Comparison of ENCODE assay signal across 10 mouse cellular contexts in the genomic region with DNA sequence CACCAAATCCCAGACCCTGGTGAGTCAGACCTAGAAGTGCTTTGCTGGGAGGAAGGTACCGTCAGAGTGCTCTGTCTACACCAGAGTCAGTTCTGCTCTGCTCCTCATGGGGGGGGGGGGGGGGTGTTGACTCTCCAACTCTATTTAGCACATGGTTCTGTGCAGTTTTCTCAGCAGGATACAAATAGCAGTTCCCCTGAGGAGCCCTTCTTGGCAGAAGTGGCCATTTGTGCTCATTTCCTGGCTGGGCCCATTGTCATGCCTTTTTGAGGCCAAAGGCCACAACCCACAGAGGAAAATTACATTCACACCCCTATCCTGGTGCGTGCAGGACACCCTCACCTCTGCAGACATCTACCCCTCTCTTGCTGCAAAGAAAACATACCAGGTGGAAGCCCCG.
DNase-seq lines count a peak whose midpoint lies in the region; ATAC-seq and TF ChIP-seq lines count a peak whose summit lies in the region.
"Had no signal": no experiment of that assay in that cellular context is flagged by ENCODE, and none has a peak within 500 bp of the region (broad histone marks: within the 10 kb centered on the region; RNA-seq: fewer than 3 reads in every experiment).

No protein-coding gene starts in this region.

- TF ChIP-seq EP300 in stomach, postnatal 0 days (optimal IDR thresholded peaks at IDR 0.05) = no peak
- TF ChIP-seq EP300 in heart, adult 2 months (IDR thresholded peaks at IDR 0.05; ENCODE audit: insufficient read depth, low read depth, low read length) = peak; percentile 96

- no peak for DNase-seq in stomach, postnatal 0 days (ENCODE audit: low spot score)
- peak; percentile 69 to 82 for DNase-seq in heart, adult 2 months
- DNase-seq in heart, postnatal 4 days = peak; percentile 67
- DNase-seq in cerebellum, adult 11-12 months = no peak
- DNase-seq in liver = no peak
- DNase-seq in cerebellum, postnatal 4 days (ENCODE audit: low spot score in 2 of 2) = no peak

- no peaks in the 10 kb centered on the region for H3K27me3 ChIP-seq in stomach, embryonic 15.5 days (replicated peaks)
- H3K27me3 ChIP-seq in stomach, postnatal 0 days (ENCODE audit: control insufficient read depth, insufficient read depth, low read length) = no peaks in the 10 kb centered on the region
- H3K27me3 ChIP-seq in heart, adult 2 months (ENCODE audit: control insufficient read depth, insufficient read depth, low read length) = no peaks in the 10 kb centered on the region
- H3K27me3 ChIP-seq: limb, embryonic 12.5 days; neural tube, embryonic 12.5 days had no signal

- ATAC-seq in stomach, embryonic 15.5 days (ENCODE audit: insufficient read depth, low FRiP score, low read depth) = peak; percentile 67
- ATAC-seq in stomach, postnatal 0 days (ENCODE audit: low FRiP score, low TSS enrichment) = no peak; the same call in 1 of the 2 replicates

- H3K36me3 ChIP-seq in stomach, embryonic 15.5 days = no peaks in the 10 kb centered on the region
- H3K36me3 ChIP-seq in stomach, postnatal 0 days (ENCODE audit: control insufficient read depth, insufficient read depth, low read length) = no peaks in the 10 kb centered on the region
- H3K36me3 ChIP-seq in heart, adult 2 months (ENCODE audit: control insufficient read depth, insufficient read depth, low read length) = peaks cover 2% of the 10 kb centered on the region
- H3K36me3 ChIP-seq: G1E; limb, embryonic 12.5 days; neural tube, embryonic 12.5 days had no signal

- H3K4me3 ChIP-seq in stomach, embryonic 15.5 days (replicated peaks) = no peak overlapping the region
- H3K4me3 ChIP-seq in stomach, postnatal 0 days (ENCODE audit: low read depth, low read length) = no peak overlapping the region
- no peak overlapping the region for H3K4me3 ChIP-seq in heart, adult 2 months
- H3K4me3 ChIP-seq: limb, embryonic 12.5 days; neural tube, embryonic 12.5 days had no signal

- 72% methylated on average over 3 of the region's 3 CpGs for WGBS in stomach, embryonic 15.5 days
- 55% methylated on average over 3 of the region's 3 CpGs for WGBS in stomach, postnatal 0 days
- 28% methylated on average over 3 of the region's 3 CpGs for WGBS in heart, adult 2 months

- H3K9me3 ChIP-seq in stomach, embryonic 15.5 days = no peaks in the 10 kb centered on the region
- H3K9me3 ChIP-seq in stomach, postnatal 0 days (ENCODE audit: control insufficient read depth, low read length) = no peaks in the 10 kb centered on the region
- H3K9me3 ChIP-seq: G1E; limb, embryonic 12.5 days; neural tube, embryonic 12.5 days had no signal

- H3K79me2 ChIP-seq in heart, adult 2 months (replicated peaks; ENCODE audit: control insufficient read depth, insufficient read depth, low read length) = peaks cover 1% of the 10 kb centered on the region

- H3K4me2 ChIP-seq in stomach, embryonic 15.5 days = no peak overlapping the region
- H3K4me2 ChIP-seq in stomach, postnatal 0 days (replicated peaks; ENCODE audit: low read depth) = no peak overlapping the region
- H3K4me2 ChIP-seq: limb, embryonic 12.5 days; neural tube, embryonic 12.5 days had no signal

- no peak overlapping the region for H3K9ac ChIP-seq in stomach, embryonic 15.5 days
- no peak overlapping the region for H3K9ac ChIP-seq in stomach, postnatal 0 days (ENCODE audit: low read length)
- no peak overlapping the region for H3K9ac ChIP-seq in heart, adult 2 months (ENCODE audit: low read depth, low read length)
- H3K9ac ChIP-seq: limb, embryonic 12.5 days; neural tube, embryonic 12.5 days had no signal

- intact Hi-C loops in heart, adult 2 months (cut with DNase I) = loop anchor here (1.0 to 2.0 kb wide), 2 partner anchors 10 to 20 kb away; no protein-coding TSS in a partner anchor

- no peaks in the 10 kb centered on the region for H3K4me1 ChIP-seq in stomach, embryonic 15.5 days
- no peaks in the 10 kb centered on the region for H3K4me1 ChIP-seq in stomach, postnatal 0 days (replicated peaks; ENCODE audit: control insufficient read depth, insufficient read depth)
- peaks cover 17% of the 10 kb centered on the region for H3K4me1 ChIP-seq in heart, adult 2 months (ENCODE audit: control insufficient read depth, insufficient read depth, low read length)
- H3K4me1 ChIP-seq: neural tube, embryonic 12.5 days had no signal

- TF ChIP-seq POLR2A in heart, adult 2 months (IDR thresholded peaks at IDR 0.05; ENCODE audit: insufficient read depth, low read depth, low read length) = 0 out of 2 replicates have a peak, but pooled peaks have one; percentile 34

- no peak overlapping the region for H3K27ac ChIP-seq in stomach, embryonic 15.5 days
- no peak overlapping the region for H3K27ac ChIP-seq in stomach, postnatal 0 days (replicated peaks)
- peak overlapping the region; percentile 78 for H3K27ac ChIP-seq in heart, adult 2 months
- H3K27ac ChIP-seq: limb, embryonic 12.5 days; neural tube, embryonic 12.5 days had no signal

- no peak for TF ChIP-seq CTCF in stomach, postnatal 0 days (IDR thresholded peaks at IDR 0.05; ENCODE audit: low read depth)
- no peak for TF ChIP-seq CTCF in heart, adult 2 months (IDR thresholded peaks at IDR 0.05)

Comparison
In these comparisons a context has a peak if more than half of its experiments do, and no peak if none do; other contexts are left out.
1. DNase-seq: peak in heart, adult 2 months (2 of 2) and heart, postnatal 4 days (single experiment); none in stomach, postnatal 0 days (single experiment), cerebellum, adult 11-12 months (single experiment), liver (single experiment) and cerebellum, postnatal 4 days (0 of 2).